Mouse (Mus musculus): ENCODE results near the gene Gm10645. TPM values are rescaled to one million over a fixed set of nuclear protein-coding genes. Genes with fewer than 3 reads are reported as not detected.
A peak's percentile ranks its signal among the peaks of the same experiment; 100 is the strongest.

The Gm10645 gene
- total RNA-seq (2015; ENCODE audit: low replicate concordance) (not detected in 2 replicates), total RNA-seq (2017; ENCODE audit: low replicate concordance) (not detected in 2 replicates)

- no peak for ATAC-seq (replicated peaks; ENCODE audit: low FRiP score, poor library complexity, severe bottlenecking)
Measured at GRCm38 (mm10) chr8:83165931-83166867, at the start of gene Gm10645. TSS of gene Gm10645 (minus strand) at chr8:83166170.

- ATAC-seq (replicated peaks; ENCODE audit: low FRiP score, poor library complexity, severe bottlenecking), result peak; percentile 94
Measured at GRCm38 (mm10) chr8:83215065-83215464, 49.1 kb upstream of the Gm10645 start.

GRCm38 (mm10) chr8:83210676-83211075 lies 44.7 kb upstream of the Gm10645 start:
- no peak for ATAC-seq (replicated peaks; ENCODE audit: low FRiP score, poor library complexity, severe bottlenecking)

- no peak for ATAC-seq (replicated peaks; ENCODE audit: low FRiP score, poor library complexity, severe bottlenecking)
Measured at GRCm38 (mm10) chr8:83209581-83209980, 43.6 kb upstream of the Gm10645 start.

GRCm38 (mm10) chr8:83205907-83206306 lies 39.9 kb upstream of the Gm10645 start:
- ATAC-seq (replicated peaks; ENCODE audit: low FRiP score, poor library complexity, severe bottlenecking), result no peak

GRCm38 (mm10) chr8:83202946-83203345 lies 37.0 kb upstream of the Gm10645 start:
- ATAC-seq (replicated peaks; ENCODE audit: low FRiP score, poor library complexity, severe bottlenecking), result no peak

GRCm38 (mm10) chr8:83200191-83201177 lies 34.5 kb upstream of the Gm10645 start:
- ATAC-seq (replicated peaks; ENCODE audit: low FRiP score, poor library complexity, severe bottlenecking), result peak; percentile 63

- ATAC-seq (replicated peaks; ENCODE audit: low FRiP score, poor library complexity, severe bottlenecking), result peak; percentile 68
Measured at GRCm38 (mm10) chr8:83199715-83200114, 33.7 kb upstream of the Gm10645 start.

- ATAC-seq (replicated peaks; ENCODE audit: low FRiP score, poor library complexity, severe bottlenecking), result no peak
Measured at GRCm38 (mm10) chr8:83196088-83196487, 30.1 kb upstream of the Gm10645 start.

GRCm38 (mm10) chr8:83189538-83190095 lies 23.6 kb upstream of the Gm10645 start:
- no peak for ATAC-seq (replicated peaks; ENCODE audit: low FRiP score, poor library complexity, severe bottlenecking)

GRCm38 (mm10) chr8:83187363-83187962 lies 21.5 kb upstream of the Gm10645 start:
- ATAC-seq (replicated peaks; ENCODE audit: low FRiP score, poor library complexity, severe bottlenecking), result no peak

- no peak for ATAC-seq (replicated peaks; ENCODE audit: low FRiP score, poor library complexity, severe bottlenecking)
Measured at GRCm38 (mm10) chr8:83186376-83186775, 20.4 kb upstream of the Gm10645 start.

GRCm38 (mm10) chr8:83182784-83183183 lies 16.8 kb upstream of the Gm10645 start:
- no peak for ATAC-seq (replicated peaks; ENCODE audit: low FRiP score, poor library complexity, severe bottlenecking)

GRCm38 (mm10) chr8:83181851-83182482 lies 16.0 kb upstream of the Gm10645 start:
- ATAC-seq (replicated peaks; ENCODE audit: low FRiP score, poor library complexity, severe bottlenecking), result no peak

- ATAC-seq (replicated peaks; ENCODE audit: low FRiP score, poor library complexity, severe bottlenecking), result no peak
Measured at GRCm38 (mm10) chr8:83178228-83178742, 12.3 kb upstream of the Gm10645 start.

GRCm38 (mm10) chr8:83177317-83178195 lies 11.6 kb upstream of the Gm10645 start:
- no peak for ATAC-seq (replicated peaks; ENCODE audit: low FRiP score, poor library complexity, severe bottlenecking)

GRCm38 (mm10) chr8:83176785-83177184 lies 10.8 kb upstream of the Gm10645 start:
- ATAC-seq (replicated peaks; ENCODE audit: low FRiP score, poor library complexity, severe bottlenecking), result no peak

GRCm38 (mm10) chr8:83175680-83176079 lies 9.7 kb upstream of the Gm10645 start:
- ATAC-seq (replicated peaks; ENCODE audit: low FRiP score, poor library complexity, severe bottlenecking), result no peak
